Mouse (Mus musculus): Measurements from ENCODE around the gene Mprip. TPM values are rescaled to one million over a fixed set of nuclear protein-coding genes. Genes with fewer than 3 reads are reported as not detected.

The Mprip gene
- polyA plus RNA-seq, 1 experiment, result 221 TPM

DNA sequence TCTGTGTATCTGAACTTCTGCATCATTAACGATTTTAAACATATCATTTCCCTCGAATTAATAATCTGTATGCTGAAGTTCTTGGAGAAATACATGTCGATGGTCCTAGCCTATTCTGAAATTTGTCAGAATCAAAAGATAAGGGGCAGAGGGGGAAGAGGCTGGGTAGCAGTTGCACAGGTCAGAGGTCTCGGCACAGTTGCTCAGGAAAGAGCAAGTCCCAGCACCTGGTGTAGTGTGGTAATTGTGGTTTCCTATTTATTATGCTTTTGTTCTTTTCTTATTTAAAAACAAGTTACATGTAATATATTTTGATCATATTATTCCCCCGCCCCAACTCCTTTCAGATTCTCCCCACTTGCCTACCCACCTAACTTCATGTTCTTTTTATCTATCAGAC, 32.9 kb upstream of the Mprip start:
- Histone ChIP-seq H3K4me1 (replicated peaks; ENCODE audit: control insufficient read depth, insufficient read depth, low read length) (peaks cover 47% of the 10 kb centered on the region), H3K27me3 (ENCODE audit: control insufficient read depth, insufficient read depth, low read length) (no peaks in the 10 kb centered on the region), H3K4me3 (ENCODE audit: control insufficient read depth, insufficient read depth, low read length) (no peak overlapping the region), H3K36me3 (ENCODE audit: control insufficient read depth, insufficient read depth, low read length) (no peaks in the 10 kb centered on the region), H3K27ac (ENCODE audit: control insufficient read depth, insufficient read depth, low read length) (peak overlapping the region; percentile 24; the same call in 1 of the 2 replicates)
- 4% methylated on average over 5 of the region's 5 CpGs for WGBS
- DNase-seq, result no peak
- TF ChIP-seq POLR2A (IDR thresholded peaks at IDR 0.05; ENCODE audit: control insufficient read depth, extremely low read depth, insufficient read depth, low read length, poor library complexity), result no peak
- TF ChIP-seq CTCF (IDR thresholded peaks at IDR 0.05; ENCODE audit: borderline replicate concordance, control insufficient read depth, extremely low read depth, insufficient read depth, low read length, poor library complexity), result no peak

DNA sequence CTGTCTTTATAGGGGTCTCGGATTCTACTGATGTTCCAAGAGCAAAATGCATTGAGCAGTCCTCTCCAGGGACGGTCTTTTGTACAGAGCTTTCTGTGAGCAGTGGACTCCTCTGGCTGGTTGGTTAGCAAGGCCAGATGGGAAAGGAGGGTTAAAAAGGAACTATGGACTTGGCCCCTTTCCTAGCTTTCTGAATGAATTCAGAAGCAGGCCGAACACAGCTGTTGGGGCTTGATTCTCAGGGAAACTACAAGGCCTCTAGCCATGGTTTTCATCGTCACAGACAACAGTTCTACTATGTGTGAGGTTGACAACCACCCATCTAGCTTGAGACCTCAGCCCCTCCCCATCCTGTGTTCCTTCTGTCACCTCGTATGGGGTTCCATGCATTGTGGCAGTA, 31.2 kb upstream of the Mprip start:
- Histone ChIP-seq H3K36me3 (ENCODE audit: control insufficient read depth, insufficient read depth, low read length) (no peaks in the 10 kb centered on the region), H3K27me3 (ENCODE audit: control insufficient read depth, insufficient read depth, low read length) (no peaks in the 10 kb centered on the region), H3K27ac (ENCODE audit: control insufficient read depth, insufficient read depth, low read length) (no peak overlapping the region), H3K4me1 (replicated peaks; ENCODE audit: control insufficient read depth, insufficient read depth, low read length) (peaks cover 44% of the 10 kb centered on the region), H3K4me3 (ENCODE audit: control insufficient read depth, insufficient read depth, low read length) (no peak overlapping the region)
- 84% methylated on average over 5 of the region's 5 CpGs for WGBS
- TF ChIP-seq CTCF (IDR thresholded peaks at IDR 0.05; ENCODE audit: borderline replicate concordance, control insufficient read depth, extremely low read depth, insufficient read depth, low read length, poor library complexity) (no peak), POLR2A (IDR thresholded peaks at IDR 0.05; ENCODE audit: control insufficient read depth, extremely low read depth, insufficient read depth, low read length, poor library complexity) (no peak)
- no peak for DNase-seq

DNA sequence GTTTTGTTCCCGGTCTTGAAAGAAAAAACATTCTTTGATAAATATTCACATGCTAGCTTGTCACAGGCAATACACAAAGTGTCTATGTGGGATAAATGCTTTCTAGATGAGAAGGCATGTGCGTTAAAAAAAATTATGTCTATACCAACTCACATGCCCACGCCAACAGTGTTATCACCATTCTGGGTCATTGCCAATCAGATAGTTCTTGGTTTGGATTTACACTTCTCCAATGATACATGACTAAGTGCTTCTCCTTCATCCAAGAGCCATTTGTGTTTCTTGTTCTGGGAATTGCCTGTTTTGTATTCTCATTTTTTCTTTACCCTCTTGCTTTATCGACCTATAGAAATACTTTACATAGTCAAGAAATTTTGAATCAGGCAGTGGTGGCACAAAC, 29.1 kb upstream of the Mprip start:
- 94% methylated on average over 4 of the region's 4 CpGs for WGBS
- Histone ChIP-seq H3K4me3 (ENCODE audit: control insufficient read depth, insufficient read depth, low read length) (no peak overlapping the region), H3K36me3 (ENCODE audit: control insufficient read depth, insufficient read depth, low read length) (no peaks in the 10 kb centered on the region), H3K27ac (ENCODE audit: control insufficient read depth, insufficient read depth, low read length) (no peak overlapping the region), H3K27me3 (ENCODE audit: control insufficient read depth, insufficient read depth, low read length) (no peaks in the 10 kb centered on the region), H3K4me1 (replicated peaks; ENCODE audit: control insufficient read depth, insufficient read depth, low read length) (peaks cover 52% of the 10 kb centered on the region)
- TF ChIP-seq POLR2A (IDR thresholded peaks at IDR 0.05; ENCODE audit: control insufficient read depth, extremely low read depth, insufficient read depth, low read length, poor library complexity) (no peak), CTCF (IDR thresholded peaks at IDR 0.05; ENCODE audit: borderline replicate concordance, control insufficient read depth, extremely low read depth, insufficient read depth, low read length, poor library complexity) (no peak)
- DNase-seq, result no peak

DNA sequence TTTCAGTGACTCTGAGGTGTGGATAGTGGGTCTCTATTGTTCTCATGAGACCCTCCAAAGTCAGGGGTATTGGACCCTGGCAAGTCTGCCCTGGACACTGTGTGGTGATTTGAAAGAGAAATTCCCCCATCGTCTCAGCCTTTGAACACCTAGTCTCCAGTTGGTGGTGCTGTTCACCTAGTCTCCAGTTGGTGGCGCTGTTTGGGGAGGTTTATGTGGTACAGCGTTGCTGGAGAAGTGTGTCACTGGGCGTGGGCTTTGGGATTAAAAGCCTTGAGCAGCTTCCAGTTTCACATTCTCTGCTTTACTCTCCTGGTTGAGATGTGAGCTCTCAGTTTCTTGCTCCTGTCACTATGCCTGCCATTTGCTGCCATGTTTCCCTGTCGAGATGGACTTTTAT, 28.1 kb upstream of the Mprip start:
- H3K4me3 ChIP-seq (ENCODE audit: control insufficient read depth, insufficient read depth, low read length), result no peak overlapping the region
- peaks cover 51% of the 10 kb centered on the region for H3K4me1 ChIP-seq (replicated peaks; ENCODE audit: control insufficient read depth, insufficient read depth, low read length)
- H3K27ac ChIP-seq (ENCODE audit: control insufficient read depth, insufficient read depth, low read length), result no peak overlapping the region
- H3K27me3 ChIP-seq (ENCODE audit: control insufficient read depth, insufficient read depth, low read length), result no peaks in the 10 kb centered on the region
- peak; percentile 46 for DNase-seq
- H3K36me3 ChIP-seq (ENCODE audit: control insufficient read depth, insufficient read depth, low read length), result no peaks in the 10 kb centered on the region
- no peak for TF ChIP-seq POLR2A (IDR thresholded peaks at IDR 0.05; ENCODE audit: control insufficient read depth, extremely low read depth, insufficient read depth, low read length, poor library complexity)
- TF ChIP-seq CTCF (IDR thresholded peaks at IDR 0.05; ENCODE audit: borderline replicate concordance, control insufficient read depth, extremely low read depth, insufficient read depth, low read length, poor library complexity), result peak; percentile 61; the same call in 1 of the 2 replicates
- WGBS, result 25% methylated on average over 5 of the region's 5 CpGs

GRCm38 (mm10) chr11:59634001-59634660, 27.0 kb upstream of the Mprip start:
- TF ChIP-seq POLR2A (IDR thresholded peaks at IDR 0.05; ENCODE audit: control insufficient read depth, extremely low read depth, insufficient read depth, low read length, poor library complexity), result no peak
- no peak for TF ChIP-seq CTCF (IDR thresholded peaks at IDR 0.05; ENCODE audit: borderline replicate concordance, control insufficient read depth, extremely low read depth, insufficient read depth, low read length, poor library complexity)
- no peak overlapping the region for H3K27ac ChIP-seq (ENCODE audit: control insufficient read depth, insufficient read depth, low read length)
- no peaks in the 10 kb centered on the region for H3K27me3 ChIP-seq (ENCODE audit: control insufficient read depth, insufficient read depth, low read length)
- no peak overlapping the region for H3K4me3 ChIP-seq (ENCODE audit: control insufficient read depth, insufficient read depth, low read length)
- H3K36me3 ChIP-seq (ENCODE audit: control insufficient read depth, insufficient read depth, low read length), result no peaks in the 10 kb centered on the region
- WGBS, result 95% methylated on average over 7 of the region's 7 CpGs
- peaks cover 53% of the 10 kb centered on the region for H3K4me1 ChIP-seq (replicated peaks; ENCODE audit: control insufficient read depth, insufficient read depth, low read length)
- DNase-seq, result no peak

DNA sequence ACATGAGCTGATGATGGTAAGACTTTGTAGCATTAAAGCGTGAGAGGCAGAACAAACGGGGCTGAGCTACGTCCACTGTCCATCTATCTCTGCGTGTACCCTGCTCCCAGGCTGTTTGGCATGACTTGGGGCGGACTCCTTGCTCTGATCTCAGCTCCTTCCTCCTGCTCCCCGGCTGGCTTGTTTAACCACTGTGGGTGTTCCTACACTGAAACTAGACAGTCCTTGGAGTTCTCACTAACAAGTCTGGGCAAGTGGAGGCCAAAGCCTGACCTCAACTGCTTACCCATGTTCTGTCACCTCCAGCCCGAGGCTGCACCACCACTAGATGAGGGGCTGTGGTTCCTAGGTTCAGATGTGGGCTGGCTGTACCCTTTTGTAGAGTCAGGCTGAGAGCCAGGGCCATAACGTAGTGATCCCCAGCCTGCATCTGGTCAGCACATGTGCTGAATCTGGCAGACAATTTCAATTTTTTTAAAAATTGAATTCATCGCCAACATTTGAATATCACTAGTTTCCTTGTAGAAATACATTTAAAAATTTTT, 25.8 kb upstream of the Mprip start:
- Histone ChIP-seq H3K4me1 (replicated peaks; ENCODE audit: control insufficient read depth, insufficient read depth, low read length) (peaks cover 47% of the 10 kb centered on the region), H3K27ac (ENCODE audit: control insufficient read depth, insufficient read depth, low read length) (no peak overlapping the region), H3K4me3 (ENCODE audit: control insufficient read depth, insufficient read depth, low read length) (no peak overlapping the region), H3K36me3 (ENCODE audit: control insufficient read depth, insufficient read depth, low read length) (no peaks in the 10 kb centered on the region), H3K27me3 (ENCODE audit: control insufficient read depth, insufficient read depth, low read length) (no peaks in the 10 kb centered on the region)
- TF ChIP-seq POLR2A (IDR thresholded peaks at IDR 0.05; ENCODE audit: control insufficient read depth, extremely low read depth, insufficient read depth, low read length, poor library complexity) (no peak), CTCF (IDR thresholded peaks at IDR 0.05; ENCODE audit: borderline replicate concordance, control insufficient read depth, extremely low read depth, insufficient read depth, low read length, poor library complexity) (no peak)
- DNase-seq, result no peak
- WGBS, result 74% methylated on average over 9 of the region's 9 CpGs

Data from thymus, adult 2 months (tissue).